Mouse (Mus musculus) ovary, postnatal 36 days (tissue): ENCODE results near the gene Dlg2.

Experiments
- DNase-seq: peaks from one replicate; pipeline ENCODE4 v3.0.0; 2022; ENCODE audit warnings: low spot score, mixed read lengths

Dlg2 gene

GRCm38 (mm10) chr7:91573321-91573720, 1096.8 kb downstream of the Dlg2 start:
- DNase-seq: no peak

GRCm38 (mm10) chr7:91576216-91576615, 1099.7 kb downstream of the Dlg2 start:
- no peak for DNase-seq

- DNase-seq: no peak
These were observed 1105.7 kb downstream of the Dlg2 start for GRCm38 (mm10) chr7:91582203-91582602.

- DNase-seq: no peak
These were observed 1107.1 kb downstream of the Dlg2 start for GRCm38 (mm10) chr7:91583566-91583965.

GRCm38 (mm10) chr7:91591261-91592170, 1115.0 kb downstream of the Dlg2 start:
- DNase-seq: no peak

GRCm38 (mm10) chr7:91598549-91598948, 1122.1 kb downstream of the Dlg2 start:
- no peak for DNase-seq

GRCm38 (mm10) chr7:91601307-91601706, 1124.8 kb downstream of the Dlg2 start:
- DNase-seq: no peak

GRCm38 (mm10) chr7:91603561-91603960, 1127.1 kb downstream of the Dlg2 start:
- DNase-seq: no peak

GRCm38 (mm10) chr7:91653033-91653432, 1176.6 kb downstream of the Dlg2 start:
- no peak for DNase-seq

GRCm38 (mm10) chr7:91659498-91659897, 1183.0 kb downstream of the Dlg2 start:
- DNase-seq: no peak

- DNase-seq: no peak
These were observed 1196.0 kb downstream of the Dlg2 start for GRCm38 (mm10) chr7:91672236-91673017.

- DNase-seq: no peak
These were observed 1197.9 kb downstream of the Dlg2 start for GRCm38 (mm10) chr7:91674401-91674800.

GRCm38 (mm10) chr7:91677934-91678333, 1201.5 kb downstream of the Dlg2 start:
- no peak for DNase-seq

- no peak for DNase-seq
These were observed 1211.5 kb downstream of the Dlg2 start for GRCm38 (mm10) chr7:91687930-91688329.

GRCm38 (mm10) chr7:91689829-91690228, 1213.4 kb downstream of the Dlg2 start:
- DNase-seq: no peak

- DNase-seq: no peak
These were observed 1233.4 kb downstream of the Dlg2 start for GRCm38 (mm10) chr7:91709853-91710252.

- no peak for DNase-seq
These were observed 1234.7 kb downstream of the Dlg2 start for GRCm38 (mm10) chr7:91711184-91711583.

GRCm38 (mm10) chr7:91715776-91716175, 1239.3 kb downstream of the Dlg2 start:
- no peak for DNase-seq

GRCm38 (mm10) chr7:91716696-91717095, 1240.2 kb downstream of the Dlg2 start:
- DNase-seq: no peak

GRCm38 (mm10) chr7:91720318-91720717, 1243.8 kb downstream of the Dlg2 start:
- no peak for DNase-seq

- DNase-seq: no peak
These were observed 1247.9 kb downstream of the Dlg2 start for GRCm38 (mm10) chr7:91724397-91724796.

GRCm38 (mm10) chr7:91740748-91741147, 1264.3 kb downstream of the Dlg2 start:
- DNase-seq: no peak
